Mouse (Mus musculus) kidney, adult 10 weeks (tissue): ENCODE data around the gene Klhl42. TPM values are rescaled to one million over a fixed set of nuclear protein-coding genes. Genes with fewer than 3 reads are reported as not detected.

Experiments
- polyA plus RNA-seq: library from polyadenylated mRNA; stranded (reverse); fragments of 350-450 nt; fragmentation: Illumina TruSeq; extraction: RNeasy Lipid Tissue Mini Kit (QIAGEN cat#74804); gene quantifications from one replicate; pipeline ENCODE4 v1.2.3, GENCODE M21; 2014; ENCODE audit warnings: low read depth, low replicate concordance

Gene Klhl42
- 22.6 TPM for polyA plus RNA-seq

DNA sequence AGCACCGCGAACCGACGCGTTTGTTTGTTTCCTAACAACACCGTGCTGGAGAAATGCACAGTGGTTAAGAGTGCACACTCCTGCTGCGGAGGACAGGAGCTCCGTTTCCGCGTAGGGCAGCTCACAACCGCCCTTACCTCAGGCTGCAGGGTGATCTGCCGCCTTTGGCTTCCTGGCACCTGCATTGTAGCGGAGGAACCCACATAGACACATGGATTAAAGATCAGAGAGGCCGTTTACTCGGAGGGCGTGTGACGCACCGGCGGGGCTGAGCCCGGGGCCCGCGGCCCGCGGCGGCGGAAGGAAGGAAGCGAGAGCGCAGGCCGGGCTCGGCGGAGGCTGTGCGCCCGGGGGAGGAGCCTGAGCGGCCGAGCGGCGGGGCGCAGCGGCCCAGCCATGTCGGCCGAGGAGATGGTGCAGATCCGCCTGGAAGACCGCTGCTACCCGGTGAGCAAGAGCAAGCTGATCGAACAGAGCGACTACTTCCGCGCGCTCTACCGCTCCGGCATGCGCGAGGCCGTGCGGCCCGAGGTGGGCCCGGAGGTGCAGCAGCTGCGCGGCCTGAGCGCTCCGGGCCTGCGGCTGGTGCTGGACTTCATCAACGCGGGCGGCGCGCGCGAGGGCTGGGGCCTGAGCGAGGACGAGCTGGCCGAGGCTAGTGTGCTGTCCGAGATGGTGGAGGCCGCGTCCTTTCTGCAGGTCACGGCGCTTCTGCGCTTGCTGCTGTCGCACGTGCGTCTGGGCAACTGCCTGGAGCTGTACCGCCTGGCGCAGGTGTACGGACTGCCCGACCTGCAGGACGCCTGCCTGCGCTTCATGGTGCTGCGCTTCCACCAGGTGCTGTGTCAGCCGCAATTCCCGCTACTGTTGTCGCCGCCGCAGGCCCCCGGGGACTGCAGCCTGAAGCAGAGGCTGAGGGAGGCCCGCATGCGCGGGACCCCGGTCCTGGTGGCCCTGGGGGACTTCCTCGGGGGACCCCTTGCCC is at the start of gene Klhl42:
TSS of gene Klhl42 (plus strand) at position 244 of the 985 bp plus-strand sequence.

GRCm38 (mm10) chr6:147042291-147043290 is 48.6 kb upstream of the Klhl42 start, which contains the start of gene Mrps35:
TSS of gene Mrps35 (plus strand) at chr6:147042764.

DNA sequence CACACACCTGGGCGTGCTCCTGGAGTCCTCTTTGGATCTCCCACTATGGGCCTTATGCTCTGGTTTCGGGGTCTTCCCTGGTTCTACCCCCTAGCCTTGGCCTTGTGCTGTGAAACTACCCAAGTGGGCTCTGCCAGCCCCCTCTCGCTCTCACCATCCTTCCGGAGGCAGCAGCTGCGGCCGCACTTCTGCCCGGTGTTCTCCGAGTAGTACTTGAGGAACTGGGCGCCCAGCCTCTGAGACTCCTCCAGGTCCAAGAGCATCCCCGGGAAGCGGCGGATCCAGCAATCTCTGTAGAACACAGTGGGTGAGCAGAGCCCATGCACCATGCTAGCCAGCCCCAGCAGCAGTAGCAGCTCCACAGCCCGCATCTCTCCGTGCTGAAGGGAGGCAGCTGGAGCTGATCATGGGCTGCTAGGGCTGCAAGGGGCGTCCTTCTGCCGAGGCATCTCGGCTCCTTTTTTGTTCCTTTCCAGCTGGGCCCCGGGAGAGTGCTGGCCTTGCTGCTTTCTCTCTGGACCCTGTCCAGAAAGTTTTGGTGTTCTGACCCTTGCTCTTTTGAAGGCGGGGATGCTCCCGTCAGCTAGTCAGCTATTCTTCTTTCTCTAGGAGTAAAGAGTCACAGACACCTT is 4.5 kb upstream of the Klhl42 start, which contains the start of gene Mansc4:
TSS of gene Mansc4 (minus strand) at position 439 of the 632 bp plus-strand sequence.

Other genes with a start within 250 kb of the Klhl42 start
- gene Smco2, start 241.3 kb upstream of the Klhl42 start, polyA plus RNA-seq, result not detected
- gene Ppfibp1, start 202.9 kb upstream of the Klhl42 start, polyA plus RNA-seq, result 78.0 TPM
- gene 1700034J05Rik, start 137.0 kb upstream of the Klhl42 start, polyA plus RNA-seq, result not detected
- 1.5 TPM for gene Rep15, start 58.8 kb upstream of the Klhl42 start, polyA plus RNA-seq
- 38.2 TPM for gene Mrps35, start 48.6 kb upstream of the Klhl42 start, polyA plus RNA-seq
- gene Mansc4, start 4.3 kb upstream of the Klhl42 start, polyA plus RNA-seq, result 4.9 TPM
- gene Pthlh, start 172.8 kb downstream of the Klhl42 start, polyA plus RNA-seq, result 0.36 TPM